Mouse (Mus musculus): Measurements from ENCODE around the gene Rev1. TPM values are rescaled to one million over a fixed set of nuclear protein-coding genes. Genes with fewer than 3 reads are reported as not detected.
"Not testable (repeated sequence)": the region's sequence is repeated elsewhere in the genome, so short reads cannot be mapped to it uniquely, and the experiment has no call there.

The Rev1 gene
- total RNA-seq, 2 experiments from 2014 or later: 20.5 to 22.2 TPM

- DNase-seq (ENCODE audit: low spot score in 2 of 2): no peak
Measured at GRCm38 (mm10) chr1:38071326-38071725, 58.3 kb downstream of the Rev1 start.

DNA sequence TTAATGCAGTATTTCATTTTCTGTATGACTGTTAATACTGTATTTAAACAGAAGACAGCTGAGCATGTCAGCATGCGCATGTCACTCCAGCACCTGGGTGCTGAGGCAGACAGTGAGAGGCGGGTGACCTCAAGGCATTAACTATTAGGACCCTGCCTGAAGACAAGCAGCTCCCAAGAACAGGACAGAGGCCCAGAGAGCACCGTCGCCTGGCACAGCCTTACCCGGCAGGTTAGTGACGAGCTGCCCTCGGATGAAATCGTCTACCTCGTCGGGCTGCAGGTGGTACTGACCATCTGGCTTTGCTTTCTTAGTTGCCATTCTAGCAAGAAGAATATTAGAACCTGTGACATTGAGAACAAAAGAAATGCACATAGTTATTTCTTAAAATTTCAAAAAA, 62.3 kb downstream of the Rev1 start:
- DNase-seq (ENCODE audit: low spot score in 2 of 2): no peak

DNA sequence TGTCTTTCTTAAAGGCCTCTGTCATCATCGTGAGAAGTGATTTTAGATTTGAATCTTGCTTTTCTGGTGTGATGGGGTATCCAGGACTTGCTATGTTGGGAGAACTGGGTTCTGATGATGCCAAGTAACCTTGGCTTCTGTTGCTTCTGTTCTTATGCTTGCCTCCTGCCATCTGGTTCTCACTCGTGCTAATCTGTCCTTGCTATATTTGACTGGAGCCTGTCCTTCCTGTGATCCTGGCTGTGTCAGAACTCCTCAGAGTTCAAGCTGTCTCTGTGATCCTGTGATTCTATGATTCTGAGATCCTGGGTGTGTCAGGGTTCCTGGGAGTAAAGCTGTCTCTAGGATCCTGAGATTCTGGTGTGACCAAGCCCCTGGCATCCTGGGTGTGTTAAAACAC, 67.4 kb downstream of the Rev1 start:
- not testable (repeated sequence) for DNase-seq (ENCODE audit: low spot score in 2 of 2)

DNA sequence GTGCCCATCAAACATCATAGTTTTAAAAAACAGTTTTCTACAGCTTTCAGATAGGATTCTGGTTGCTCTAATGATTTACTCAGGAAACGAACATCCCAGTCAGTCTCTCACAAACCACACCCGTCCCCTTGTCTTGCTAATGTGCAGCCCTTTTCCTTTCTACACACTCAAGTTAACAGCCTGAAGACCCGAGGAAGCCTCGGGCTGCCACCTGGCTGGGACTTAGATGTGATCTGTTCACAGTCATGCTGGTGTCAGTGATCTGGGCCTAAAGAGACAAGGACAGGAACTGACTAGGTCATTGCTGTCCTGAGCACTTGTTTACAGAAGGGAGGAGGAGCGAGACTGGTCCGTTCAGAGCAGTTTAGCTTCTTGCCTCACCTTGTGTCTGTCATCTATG, 71.2 kb downstream of the Rev1 start:
- DNase-seq (ENCODE audit: low spot score in 2 of 2): no peak

GRCm38 (mm10) chr1:38055176-38055575, 74.4 kb downstream of the Rev1 start:
- no peak for DNase-seq (ENCODE audit: low spot score in 2 of 2)

DNA sequence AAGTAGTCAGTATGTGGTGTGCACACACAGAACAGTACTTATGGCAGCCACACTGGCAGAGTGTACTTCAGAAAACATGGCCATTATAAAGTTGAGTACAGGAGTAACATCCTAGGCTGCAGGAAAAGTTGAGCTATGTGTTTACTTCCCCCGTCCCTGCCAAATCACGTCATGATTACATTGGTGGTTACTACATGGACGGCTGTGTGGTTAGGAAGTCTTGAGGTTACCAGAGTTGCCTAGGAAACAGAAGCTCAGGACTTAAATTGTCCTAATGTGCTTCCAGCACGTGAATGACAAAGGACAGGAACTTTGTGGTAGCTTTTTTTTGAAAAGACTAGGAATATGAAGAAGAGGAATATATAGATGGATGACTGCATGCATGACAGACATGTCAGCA, 80.0 kb downstream of the Rev1 start:
- no peak for DNase-seq (ENCODE audit: low spot score in 2 of 2)

- DNase-seq (ENCODE audit: low spot score in 2 of 2): no peak
Measured at GRCm38 (mm10) chr1:38048121-38048520, 81.5 kb downstream of the Rev1 start.

- no peak for DNase-seq (ENCODE audit: low spot score in 2 of 2)
Measured at GRCm38 (mm10) chr1:38038898-38039297, 90.7 kb downstream of the Rev1 start.

DNA sequence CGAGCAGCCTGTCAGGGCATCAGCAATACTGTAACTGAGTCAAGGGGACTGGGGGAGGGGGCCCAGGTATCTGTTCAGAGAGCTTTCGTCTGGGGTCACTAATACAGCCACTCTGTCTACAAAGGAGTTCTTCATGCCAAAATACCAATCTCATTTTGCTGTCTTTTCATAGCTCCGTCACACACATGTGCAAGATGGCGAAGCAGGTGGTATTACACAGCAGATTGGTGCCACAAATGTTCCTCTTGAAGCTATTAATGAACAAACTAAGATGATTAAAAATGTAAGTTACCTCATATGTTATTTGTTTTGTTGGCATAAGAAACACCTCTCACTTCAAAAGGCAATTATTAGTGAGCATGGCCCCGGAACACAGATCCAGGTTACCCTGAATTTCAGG, 92.2 kb downstream of the Rev1 start:
- DNase-seq (ENCODE audit: low spot score in 2 of 2): no peak

- DNase-seq (ENCODE audit: low spot score in 2 of 2): no peak
Measured at GRCm38 (mm10) chr1:38035521-38035920, 94.1 kb downstream of the Rev1 start.

GRCm38 (mm10) chr1:38031391-38031790, 98.2 kb downstream of the Rev1 start:
- DNase-seq (ENCODE audit: low spot score in 2 of 2): no peak

DNA sequence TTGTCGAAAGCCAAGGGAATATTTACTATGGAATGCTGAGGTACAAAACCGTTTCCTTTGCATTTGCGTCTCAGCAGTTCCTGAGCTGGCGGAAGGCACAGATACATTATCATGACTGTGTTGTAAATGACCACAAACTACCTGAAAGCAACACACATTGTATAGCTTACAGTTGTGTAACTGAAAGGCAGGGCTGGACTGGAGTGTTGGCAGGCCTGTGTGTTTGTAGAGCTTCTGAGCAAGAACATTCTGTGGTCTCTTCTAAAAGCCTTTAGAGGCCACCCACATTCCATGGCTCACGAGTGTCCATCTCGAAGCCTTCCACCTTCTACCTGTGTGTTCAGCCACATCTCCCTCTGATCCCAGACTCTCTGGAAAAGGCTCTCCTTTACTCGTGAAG, 102.3 kb downstream of the Rev1 start:
- no peak for DNase-seq (ENCODE audit: low spot score in 2 of 2)

- DNase-seq (ENCODE audit: low spot score in 2 of 2): no peak
Measured at GRCm38 (mm10) chr1:38014551-38015203, 114.9 kb downstream of the Rev1 start.

DNA sequence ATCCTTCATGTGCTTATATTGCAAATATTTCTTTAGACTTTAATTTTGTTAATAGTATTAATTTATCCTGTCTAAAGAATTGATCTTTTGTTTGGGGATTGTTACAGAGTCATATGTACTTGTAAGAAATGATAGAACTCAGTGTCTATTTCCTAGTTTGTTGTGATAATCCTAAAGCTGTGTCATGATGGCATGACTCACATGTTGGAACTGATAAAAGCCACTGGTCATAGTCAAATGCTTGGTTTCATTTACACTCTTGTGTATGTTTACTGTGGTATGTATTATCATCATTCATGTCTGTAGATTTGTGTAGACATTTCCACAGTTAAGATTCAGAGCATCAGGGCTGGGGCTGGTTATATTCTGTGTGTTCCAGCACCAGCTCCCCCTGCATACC, 117.1 kb downstream of the Rev1 start:
- DNase-seq (ENCODE audit: low spot score in 2 of 2): no peak

GRCm38 (mm10) chr1:38012104-38012503, 117.5 kb downstream of the Rev1 start:
- no peak for DNase-seq (ENCODE audit: low spot score in 2 of 2)

- DNase-seq (ENCODE audit: low spot score in 2 of 2): no peak
Measured at GRCm38 (mm10) chr1:38011647-38012046, 118.0 kb downstream of the Rev1 start.

- no peak for DNase-seq (ENCODE audit: low spot score in 2 of 2)
Measured at GRCm38 (mm10) chr1:38006741-38007140, 122.9 kb downstream of the Rev1 start.

DNA sequence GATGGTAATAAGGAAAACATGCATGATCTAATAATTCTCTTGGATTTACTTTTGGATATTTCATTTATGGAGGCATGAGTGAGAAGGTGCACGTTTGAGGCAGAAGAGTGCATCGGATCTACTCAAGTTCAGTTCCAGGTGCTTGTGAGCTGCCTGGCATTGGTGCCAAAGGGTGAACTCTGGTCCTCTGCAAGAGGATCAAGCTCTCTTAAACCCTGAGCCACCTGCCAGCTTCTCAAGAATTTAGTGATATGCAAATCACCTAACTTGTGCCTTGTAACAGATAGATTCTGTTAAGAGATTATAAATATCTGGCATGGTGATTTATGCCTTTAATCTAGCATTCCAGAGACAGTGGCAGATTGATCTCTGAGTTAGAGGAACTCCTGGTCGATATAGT, 126.6 kb downstream of the Rev1 start:
- DNase-seq (ENCODE audit: low spot score in 2 of 2): no peak

Other genes with a start within 250 kb of the Rev1 start
- gene Mitd1, start 239.4 kb downstream of the Rev1 start, total RNA-seq (2021): 10 to 100 TPM in 1 of 2 experiments, 1 to 10 TPM in 1; 9.6 to 12.9 TPM
- gene Mrpl30, start 239.3 kb downstream of the Rev1 start, total RNA-seq (2021): 100 to 1,000 TPM; 186 to 276 TPM
- gene Lyg2, start 213.3 kb downstream of the Rev1 start, total RNA-seq (2021): not detected
- not detected for gene Lyg1, start 172.0 kb downstream of the Rev1 start, total RNA-seq (2021)
- gene Txndc9, start 131.9 kb downstream of the Rev1 start, total RNA-seq (2021): 10 to 100 TPM; 71.7 to 77.9 TPM
- 10 to 100 TPM; 47.2 to 47.8 TPM for gene Eif5b, start 131.8 kb downstream of the Rev1 start, total RNA-seq (2021)

Data from adrenal gland, adult 18-20 months (tissue).